Mouse (Mus musculus): ENCODE data around the gene Brd3. TPM values are rescaled to one million over a fixed set of nuclear protein-coding genes. Genes with fewer than 3 reads are reported as not detected.

The Brd3 gene
- total and polyA plus RNA-seq, 3 experiments, result 10.7 to 46.9 (median 38.7) TPM

DNA sequence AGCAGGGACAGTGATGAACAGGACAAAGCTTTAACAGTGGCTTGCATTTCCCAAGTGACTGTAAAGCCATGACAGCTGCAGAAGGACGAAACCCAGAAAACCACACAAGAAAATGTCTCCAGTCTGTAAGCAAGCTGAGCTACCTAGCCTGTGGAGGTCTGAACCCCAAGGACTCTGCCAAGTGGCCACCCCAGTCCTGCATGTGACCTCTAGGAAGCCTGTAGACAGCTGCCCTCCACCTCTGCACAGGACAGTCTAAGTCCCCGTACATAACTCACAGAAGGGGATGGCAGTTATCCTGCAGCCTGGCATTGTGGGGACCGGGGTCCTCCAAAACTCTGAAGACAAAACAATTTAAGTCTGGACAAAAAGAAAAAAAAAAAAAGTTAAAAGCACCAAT lies 61.6 kb downstream of the Brd3 start:
- Histone ChIP-seq H3K9ac (ENCODE audit: control insufficient read depth, low read depth, low read length, poor library complexity, severe bottlenecking) (no peak overlapping the region), H3K79me2 (ENCODE audit: control insufficient read depth, insufficient read depth, low read length, poor library complexity) (no peaks in the 10 kb centered on the region), H3K9me3 (replicated peaks; ENCODE audit: insufficient read depth, low read length) (no peaks in the 10 kb centered on the region), H3K4me3 (ENCODE audit: control insufficient read depth in 1 of 2, insufficient read depth in 1 of 2, low read depth in 2 of 2, low read length in 2 of 2) (no peak overlapping the region), H3K27me3 (ENCODE audit: control insufficient read depth in 1 of 2, insufficient read depth in 2 of 2, low read length in 2 of 2) (no peaks in the 10 kb centered on the region), H3K27ac (ENCODE audit: control insufficient read depth, low read depth, low read length) (no peak overlapping the region), H3K36me3 (ENCODE audit: control insufficient read depth in 1 of 2, insufficient read depth in 2 of 2, low read length in 2 of 2) (peaks cover 0 to 2% of the 10 kb centered on the region in 2 experiments; a peak in 1 of 4 replicates), H3K4me1 (ENCODE audit: control insufficient read depth in 1 of 2, insufficient read depth in 2 of 2, low read length in 2 of 2) (no peaks in the 10 kb centered on the region)
- DNase-seq (ENCODE audit: low read depth, low spot score), result no peak
- TF ChIP-seq MXI1 (IDR thresholded peaks at IDR 0.05; ENCODE audit: low read depth, low read length) (no peak), USF2 (IDR thresholded peaks at IDR 0.05; ENCODE audit: borderline replicate concordance in 1 of 2, insufficient read depth in 1 of 2, low read depth in 1 of 2, low read length in 2 of 2) (no peak), RCOR1 (IDR thresholded peaks at IDR 0.05; ENCODE audit: low read depth, low read length) (no peak), POLR2AphosphoS5 (IDR thresholded peaks at IDR 0.05; ENCODE audit: borderline replicate concordance, low read depth, low read length) (no peak), MYB (IDR thresholded peaks at IDR 0.05; ENCODE audit: low read depth, low read length) (no peak), MAX (IDR thresholded peaks at IDR 0.05; ENCODE audit: low read length) (no peak), TBP (IDR thresholded peaks at IDR 0.05; ENCODE audit: low read depth, low read length) (no peak), TAL1 (IDR thresholded peaks at IDR 0.05; ENCODE audit: low read length) (no peak), JUND (IDR thresholded peaks at IDR 0.05; ENCODE audit: low read depth, low read length) (no peak), UBTF (IDR thresholded peaks at IDR 0.05; ENCODE audit: borderline replicate concordance, insufficient read depth, low read depth, low read length) (no peak), TCF12 (IDR thresholded peaks at IDR 0.05; ENCODE audit: low read depth, low read length) (no peak)

- H3K4me1 ChIP-seq (ENCODE audit: control insufficient read depth in 1 of 2, insufficient read depth in 2 of 2, low read length in 2 of 2), result peaks cover 3 to 5% of the 10 kb centered on the region in 2 experiments; a peak in 2 of 4 replicates
- H3K36me3 ChIP-seq (ENCODE audit: control insufficient read depth in 1 of 2, insufficient read depth in 2 of 2, low read length in 2 of 2), result peaks cover 2 to 4% of the 10 kb centered on the region in 2 experiments; a peak in 3 of 4 replicates
- DNase-seq (ENCODE audit: low read depth, low spot score), result no peak
- no peaks in the 10 kb centered on the region for H3K9me3 ChIP-seq (replicated peaks; ENCODE audit: insufficient read depth, low read length)
- no peak for TF ChIP-seq CTCF (IDR thresholded peaks at IDR 0.05 in 2 of 3, conservative IDR thresholded peaks at IDR 0.05 in 1 of 3; ENCODE audit: control insufficient read depth in 1 of 3, insufficient read depth in 1 of 3, low read depth in 2 of 3, low read length in 3 of 3, poor library complexity in 1 of 3, severe bottlenecking in 1 of 3)
- TF ChIP-seq EP300 (IDR thresholded peaks at IDR 0.05; ENCODE audit: low read depth in 1 of 2, low read length in 2 of 2), result no peak
- no peak for TF ChIP-seq ZNF384 (IDR thresholded peaks at IDR 0.05; ENCODE audit: low read depth, low read length)
- TF ChIP-seq MYC (IDR thresholded peaks at IDR 0.05; ENCODE audit: low read depth, low read length), result no peak
- TF ChIP-seq USF2 (IDR thresholded peaks at IDR 0.05; ENCODE audit: borderline replicate concordance in 1 of 2, insufficient read depth in 1 of 2, low read depth in 1 of 2, low read length in 2 of 2), result no peak
- no peak for TF ChIP-seq TBP (IDR thresholded peaks at IDR 0.05; ENCODE audit: low read depth, low read length)
- TF ChIP-seq KAT2A (conservative IDR thresholded peaks at IDR 0.05; ENCODE audit: low read depth, low read length), result no peak
- no peak for TF ChIP-seq MYB (IDR thresholded peaks at IDR 0.05; ENCODE audit: low read depth, low read length)
- no peak for TF ChIP-seq RCOR1 (IDR thresholded peaks at IDR 0.05; ENCODE audit: low read depth, low read length)
- H3K9ac ChIP-seq (ENCODE audit: control insufficient read depth, low read depth, low read length, poor library complexity, severe bottlenecking), result no peak overlapping the region
- H3K27ac ChIP-seq (ENCODE audit: control insufficient read depth, low read depth, low read length), result no peak overlapping the region
- no peaks in the 10 kb centered on the region for H3K79me2 ChIP-seq (ENCODE audit: control insufficient read depth, insufficient read depth, low read length, poor library complexity)
- no peak overlapping the region for H3K4me3 ChIP-seq (ENCODE audit: control insufficient read depth in 1 of 2, insufficient read depth in 1 of 2, low read depth in 2 of 2, low read length in 2 of 2)
- H3K27me3 ChIP-seq (ENCODE audit: control insufficient read depth in 1 of 2, insufficient read depth in 2 of 2, low read length in 2 of 2), result no peaks in the 10 kb centered on the region
Observed at GRCm38 (mm10) chr2:27443450-27443708, 64.1 kb downstream of the Brd3 start.

All from MEL (cell line).